Mouse (Mus musculus): ENCODE measurements at regions not wholly inside any gene's neighbourhood (a gene's known extent, or its start where the extent isn't known, plus 50 kb on each side); places are given as distances from the start of the nearest gene placed in this dataset.

DNA sequence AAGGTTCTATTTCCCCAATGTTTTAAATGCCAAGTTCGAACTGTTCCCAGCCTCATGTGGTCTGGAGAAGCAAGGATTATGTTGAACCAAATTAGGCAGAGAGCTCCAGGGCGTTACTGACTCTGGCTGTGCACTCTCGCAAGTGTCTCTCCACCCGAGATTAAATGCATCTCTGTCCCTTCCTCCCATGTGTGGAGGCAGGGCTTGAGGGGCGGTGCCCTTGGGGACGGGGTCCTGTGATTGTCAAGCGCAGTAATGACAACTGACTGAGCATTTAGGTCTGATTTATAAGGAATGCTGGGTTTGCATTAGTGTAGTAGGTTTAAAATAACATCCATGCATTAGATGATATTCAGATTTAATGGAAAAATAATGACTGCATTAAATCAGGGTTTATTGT lies 65.6 kb upstream of the Ntrk2 start:
- WGBS: 70% methylated on average over 7 of the region's 7 CpGs

DNA sequence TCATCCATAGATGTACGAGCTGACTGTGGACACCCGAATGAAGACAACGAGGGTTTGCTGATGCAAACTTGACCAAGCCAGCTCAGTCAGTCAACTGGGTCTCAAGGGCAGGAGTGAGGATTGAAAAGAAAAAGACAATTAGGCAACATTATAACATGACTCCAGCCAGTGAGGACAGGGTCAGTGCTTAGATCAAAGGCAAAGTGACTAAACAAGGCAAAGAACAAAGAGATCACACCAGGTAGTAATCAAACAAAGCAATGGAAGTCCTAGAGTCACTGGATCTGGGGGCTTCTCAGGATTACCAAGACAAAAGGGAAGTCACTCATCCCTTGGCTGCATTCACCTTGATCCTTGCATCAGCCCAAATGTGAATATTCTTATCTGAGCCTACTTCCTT lies 60.3 kb upstream of the Ntrk2 start:
- H3K27ac ChIP-seq (ENCODE audit: low read depth, low read length): no peak overlapping the region
- no peaks in the 10 kb centered on the region for H3K4me1 ChIP-seq (replicated peaks; ENCODE audit: control insufficient read depth, insufficient read depth, low read length)
- WGBS: 96% methylated on average over 3 of the region's 3 CpGs
- no peak overlapping the region for H3K9ac ChIP-seq (ENCODE audit: low read length)
- no peaks in the 10 kb centered on the region for H3K36me3 ChIP-seq (ENCODE audit: control insufficient read depth, insufficient read depth, low read length)
- no peaks in the 10 kb centered on the region for H3K27me3 ChIP-seq (ENCODE audit: control insufficient read depth, insufficient read depth, low read length)
- DNase-seq (ENCODE audit: low spot score) (no peak), ATAC-seq (replicated peaks; ENCODE audit: low FRiP score) (no peak)
- H3K4me2 ChIP-seq (ENCODE audit: low read depth, low read length, severe bottlenecking): no peak overlapping the region
- H3K9me3 ChIP-seq (ENCODE audit: control insufficient read depth, low read length): no peaks in the 10 kb centered on the region
- no peak overlapping the region for H3K4me3 ChIP-seq (ENCODE audit: low read depth, low read length)

More for the DNA sequence above, 65.6 kb upstream of the Ntrk2 start:
- Histone ChIP-seq H3K4me2 (ENCODE audit: low read depth, low read length, severe bottlenecking) (no peak overlapping the region), H3K36me3 (ENCODE audit: control insufficient read depth, insufficient read depth, low read length) (no peaks in the 10 kb centered on the region), H3K4me3 (ENCODE audit: low read depth, low read length) (no peak overlapping the region), H3K9ac (ENCODE audit: low read length) (no peak overlapping the region), H3K4me1 (replicated peaks; ENCODE audit: control insufficient read depth, insufficient read depth, low read length) (no peaks in the 10 kb centered on the region), H3K27ac (ENCODE audit: low read depth, low read length) (no peak overlapping the region), H3K27me3 (ENCODE audit: control insufficient read depth, insufficient read depth, low read length) (no peaks in the 10 kb centered on the region), H3K9me3 (ENCODE audit: control insufficient read depth, low read length) (no peaks in the 10 kb centered on the region)
- no peak for ATAC-seq (replicated peaks; ENCODE audit: low FRiP score)
- DNase-seq (ENCODE audit: low spot score): no peak

DNA sequence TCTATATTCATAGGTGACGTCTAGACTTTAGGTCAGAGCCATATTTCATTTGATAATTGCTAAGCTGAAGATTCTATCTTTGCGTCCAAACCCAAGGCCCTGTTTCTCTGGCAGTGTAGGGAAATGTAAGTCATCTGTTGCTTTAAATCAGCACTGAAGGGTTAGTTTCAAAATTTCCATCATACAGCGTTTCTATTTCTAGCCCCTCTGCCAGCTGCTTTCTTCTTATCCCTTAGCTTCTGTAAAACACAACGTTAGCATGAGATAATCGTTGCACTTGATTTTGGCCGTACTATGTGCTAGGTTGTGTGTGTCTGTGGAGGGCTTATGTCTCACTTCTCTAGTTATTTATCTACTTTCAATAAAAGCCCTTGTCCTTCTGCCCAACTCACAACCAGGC lies 58.7 kb upstream of the Ntrk2 start:
- ATAC-seq (replicated peaks; ENCODE audit: low FRiP score) (no peak), DNase-seq (ENCODE audit: low spot score) (no peak)
- H3K4me2 ChIP-seq (ENCODE audit: low read depth, low read length, severe bottlenecking): no peak overlapping the region
- WGBS: 93% methylated on average over 6 of the region's 6 CpGs
- no peaks in the 10 kb centered on the region for H3K36me3 ChIP-seq (ENCODE audit: control insufficient read depth, insufficient read depth, low read length)
- no peak overlapping the region for H3K27ac ChIP-seq (ENCODE audit: low read depth, low read length)
- H3K9ac ChIP-seq (ENCODE audit: low read length): no peak overlapping the region
- H3K9me3 ChIP-seq (ENCODE audit: control insufficient read depth, low read length): no peaks in the 10 kb centered on the region
- no peak overlapping the region for H3K4me3 ChIP-seq (ENCODE audit: low read depth, low read length)
- H3K27me3 ChIP-seq (ENCODE audit: control insufficient read depth, insufficient read depth, low read length): no peaks in the 10 kb centered on the region
- H3K4me1 ChIP-seq (replicated peaks; ENCODE audit: control insufficient read depth, insufficient read depth, low read length): no peaks in the 10 kb centered on the region

DNA sequence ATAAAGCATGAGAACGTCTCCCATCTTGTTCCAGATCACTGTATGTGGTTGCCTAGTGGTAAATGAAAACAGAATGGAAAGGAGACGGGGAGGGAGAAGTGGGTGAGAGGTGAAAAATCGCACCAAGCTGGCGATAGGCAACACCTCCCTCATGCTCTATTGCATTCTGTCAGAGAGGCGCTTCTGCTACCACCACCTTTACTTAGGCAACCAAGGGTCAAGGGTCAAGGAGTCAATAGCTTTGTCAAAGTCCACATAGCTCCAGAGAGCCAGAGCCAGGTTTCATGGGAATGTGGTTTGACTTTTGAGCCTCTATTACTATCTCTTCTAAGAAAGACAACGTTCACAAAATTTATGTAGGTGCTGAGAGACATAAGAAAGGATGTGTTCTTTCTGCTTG lies 50.2 kb upstream of the Ntrk2 start:
- ATAC-seq (replicated peaks; ENCODE audit: low FRiP score) (no peak), DNase-seq (ENCODE audit: low spot score) (no peak)
- Histone ChIP-seq H3K4me3 (ENCODE audit: low read depth, low read length) (no peak overlapping the region), H3K9ac (ENCODE audit: low read length) (no peak overlapping the region), H3K36me3 (ENCODE audit: control insufficient read depth, insufficient read depth, low read length) (no peaks in the 10 kb centered on the region), H3K27ac (ENCODE audit: low read depth, low read length) (no peak overlapping the region), H3K27me3 (ENCODE audit: control insufficient read depth, insufficient read depth, low read length) (no peaks in the 10 kb centered on the region), H3K4me2 (ENCODE audit: low read depth, low read length, severe bottlenecking) (no peak overlapping the region), H3K9me3 (ENCODE audit: control insufficient read depth, low read length) (no peaks in the 10 kb centered on the region), H3K4me1 (replicated peaks; ENCODE audit: control insufficient read depth, insufficient read depth, low read length) (no peaks in the 10 kb centered on the region)
- 86% methylated on average over 6 of the region's 6 CpGs for WGBS

Measured in forebrain, embryonic 11.5 days (tissue).